Mouse (Mus musculus): ENCODE measurements around the gene Trabd.

DNA sequence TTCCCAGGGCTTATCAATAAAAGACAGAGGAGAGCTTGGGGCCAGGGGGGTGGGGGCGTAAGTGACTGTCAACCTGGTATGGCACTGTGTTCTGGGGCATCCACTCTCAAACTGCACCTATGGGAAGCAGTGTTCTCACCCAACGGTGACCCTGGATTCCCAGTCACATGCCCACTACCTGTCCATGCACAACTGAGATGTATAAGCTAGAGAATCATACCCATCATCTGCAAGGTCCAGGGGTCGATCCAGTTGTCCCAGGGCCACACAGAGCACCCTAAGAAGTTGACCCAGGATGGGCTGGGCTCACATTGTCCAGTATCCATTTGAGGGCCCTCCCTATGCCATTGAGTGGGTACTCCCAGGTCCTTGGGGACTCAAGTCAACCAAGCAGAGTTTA lies 49.4 kb downstream of the Trabd start:
- TF ChIP-seq POLR2A (IDR thresholded peaks at IDR 0.05; ENCODE audit: low read depth, low read length) (no peak), CTCF (IDR thresholded peaks at IDR 0.05; ENCODE audit: borderline replicate concordance, insufficient read depth, low read length) (no peak)
